Mouse (Mus musculus) CD4-positive, CD25-positive, alpha-beta regulatory T cell, adult 4 months (primary cell): Measurements from ENCODE around the gene Ulk3. TPM values are rescaled to one million over a fixed set of nuclear protein-coding genes. Genes with fewer than 3 reads are reported as not detected.

ENCODE experiments used
- ATAC-seq: one replicate; pipeline ENCODE4 v1.8.0; 2017
- polyA plus RNA-seq, 2 experiments: library from polyadenylated mRNA; unstranded; fragments of 100-300 nt; shearing (Covaris generic); gene quantifications; one replicate each; pipeline ENCODE4 v1.2.1; 2017

The Ulk3 gene
- 10 to 100 TPM; 27.0 to 48.2 TPM for polyA plus RNA-seq

- ATAC-seq = peak; percentile 91
These were observed at the start of gene Ulk3 for GRCm38 (mm10) chr9:57589224-57590126. Gene Ulk3, plus strand, starts transcription at chr9:57589452.

- no peak for ATAC-seq
These were observed 49.7 kb upstream of the Ulk3 start for GRCm38 (mm10) chr9:57539550-57539949.

GRCm38 (mm10) chr9:57541312-57541711, 47.9 kb upstream of the Ulk3 start:
- peak; percentile 27 for ATAC-seq

GRCm38 (mm10) chr9:57543951-57544350, 45.3 kb upstream of the Ulk3 start:
- ATAC-seq = no peak

GRCm38 (mm10) chr9:57547287-57547686, 42.0 kb upstream of the Ulk3 start:
- ATAC-seq = no peak

GRCm38 (mm10) chr9:57547869-57548268, 41.4 kb upstream of the Ulk3 start:
- ATAC-seq = no peak

GRCm38 (mm10) chr9:57549186-57549585, 40.1 kb upstream of the Ulk3 start:
- ATAC-seq = no peak

GRCm38 (mm10) chr9:57550126-57550862, 39.0 kb upstream of the Ulk3 start:
- no peak for ATAC-seq

- ATAC-seq = no peak
These were observed 36.9 kb upstream of the Ulk3 start, which contains the start of gene Mpi for GRCm38 (mm10) chr9:57552139-57552887. Gene Mpi, minus strand, starts transcription at chr9:57552763.

GRCm38 (mm10) chr9:57553119-57553518, 36.1 kb upstream of the Ulk3 start:
- no peak for ATAC-seq

GRCm38 (mm10) chr9:57554753-57555152, 34.5 kb upstream of the Ulk3 start:
- no peak for ATAC-seq

- no peak for ATAC-seq
These were observed 32.0 kb upstream of the Ulk3 start for GRCm38 (mm10) chr9:57557215-57557614.

GRCm38 (mm10) chr9:57558625-57559024, 30.6 kb upstream of the Ulk3 start:
- ATAC-seq = no peak

GRCm38 (mm10) chr9:57559568-57559967, 29.7 kb upstream of the Ulk3 start:
- no peak for ATAC-seq

- no peak for ATAC-seq
These were observed 29.0 kb upstream of the Ulk3 start for GRCm38 (mm10) chr9:57560263-57560662.

GRCm38 (mm10) chr9:57560861-57561710, 28.2 kb upstream of the Ulk3 start, which contains the start of gene Scamp2:
Gene Scamp2, plus strand, starts transcription at chr9:57560943.
- ATAC-seq = peak; percentile 95

GRCm38 (mm10) chr9:57561711-57562099, 27.5 kb upstream of the Ulk3 start:
- no peak for ATAC-seq

- ATAC-seq = no peak
These were observed 26.3 kb upstream of the Ulk3 start for GRCm38 (mm10) chr9:57562896-57563372.

- no peak for ATAC-seq
These were observed 24.6 kb upstream of the Ulk3 start for GRCm38 (mm10) chr9:57564609-57565008.

- ATAC-seq = no peak
These were observed 23.5 kb upstream of the Ulk3 start for GRCm38 (mm10) chr9:57565741-57566221.

GRCm38 (mm10) chr9:57566846-57567245, 22.4 kb upstream of the Ulk3 start:
- no peak for ATAC-seq
